Mouse (Mus musculus) embryonic facial prominence, embryonic 15.5 days (tissue): ENCODE data around the gene Chga. TPM values are rescaled to one million over a fixed set of nuclear protein-coding genes. Genes with fewer than 3 reads are reported as not detected.

Experiments
- ATAC-seq: fragments of 200-750 bp; cut with Nextera tagmentation; 2 replicates; pipeline ENCODE4 v1.8.0; 2017; ENCODE audit warnings: low read depth, moderate TSS enrichment; ENCODE audit not compliant: insufficient number of reproducible peaks, low FRiP score, low TSS enrichment
- H3K27ac ChIP-seq: fragments of 300-500 bp; sonication (generic); replicated peaks from 2 replicates; pipeline ENCODE4 v1.5.1; 2015; ENCODE audit warnings: mild to moderate bottlenecking, inconsistent platforms
- H3K27me3 ChIP-seq: fragments of 300-500 bp; sonication (generic); 2 replicates; pipeline ENCODE4 v1.6.1; 2015; ENCODE audit warnings: inconsistent platforms
- H3K36me3 ChIP-seq: fragments of 300-500 bp; sonication (generic); 2 replicates; pipeline ENCODE4 v1.6.1; 2015; ENCODE audit warnings: mild to moderate bottlenecking, inconsistent platforms
- H3K4me1 ChIP-seq: fragments of 300-500 bp; sonication (generic); 2 replicates; pipeline ENCODE4 v1.6.1; 2015; ENCODE audit warnings: inconsistent platforms
- H3K4me2 ChIP-seq: fragments of 300-500 bp; sonication (generic); replicated peaks from 2 replicates; pipeline ENCODE4 v1.6.1; 2015; ENCODE audit warnings: mild to moderate bottlenecking, inconsistent platforms
- H3K4me3 ChIP-seq: fragments of 300-500 bp; sonication (generic); replicated peaks from 2 replicates; pipeline ENCODE4 v1.5.1; 2015; ENCODE audit warnings: mild to moderate bottlenecking, inconsistent platforms
- H3K9ac ChIP-seq: fragments of 300-500 bp; sonication (generic); 2 replicates; pipeline ENCODE4 v1.6.1; 2015; ENCODE audit warnings: inconsistent platforms
- H3K9me3 ChIP-seq: fragments of 300-500 bp; sonication (generic); replicated peaks from 2 replicates; pipeline ENCODE4 v1.6.1; 2016; ENCODE audit warnings: inconsistent platforms
- WGBS: fragments of 180-500 bp; shearing (Covaris S2); methylation state at CpG from one replicate; pipeline ENCODE4 v1.1.7; 2015; 5-methylcytosine and 5-hydroxymethylcytosine counted together
- polyA plus RNA-seq: library from polyadenylated mRNA; unstranded; fragments of >200 nt; fragmentation: Nextera tagmentation; extraction: Ambion mirVana; gene quantifications from 2 replicates; pipeline ENCODE4 v1.2.1, GENCODE M21; 2015

Gene Chga
- polyA plus RNA-seq, 1 experiment from 2014 or later = 8.8 TPM

DNA sequence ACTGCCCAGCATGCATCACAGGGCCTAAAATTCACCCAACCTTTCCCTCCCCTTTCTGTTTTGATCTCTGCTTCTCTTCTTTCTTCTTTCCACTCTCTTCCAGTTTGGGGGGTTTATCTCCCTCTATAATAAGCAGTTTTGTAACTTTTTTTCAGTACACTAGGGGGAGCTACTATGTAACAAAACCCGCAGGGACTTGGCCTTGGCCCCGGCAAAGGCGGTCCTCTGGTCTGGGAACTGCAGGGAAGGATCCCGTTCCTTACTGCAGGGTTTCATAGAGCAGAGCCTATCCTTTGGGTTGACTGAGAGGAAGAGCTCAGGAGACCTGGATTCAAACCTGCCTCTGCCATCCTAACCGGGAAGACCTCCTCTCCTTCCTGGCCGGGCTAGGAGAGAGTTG, 30.0 kb upstream of the Chga start:
- WGBS = 23% methylated on average over 6 of the region's 6 CpGs
- no peaks in the 10 kb centered on the region for H3K4me1 ChIP-seq
- no peaks in the 10 kb centered on the region for H3K36me3 ChIP-seq
- no peak overlapping the region for H3K4me3 ChIP-seq
- no peak for ATAC-seq
- H3K27ac ChIP-seq = no peak overlapping the region
- H3K9me3 ChIP-seq = no peaks in the 10 kb centered on the region
- no peak overlapping the region for H3K4me2 ChIP-seq
- H3K9ac ChIP-seq = no peak overlapping the region
- no peaks in the 10 kb centered on the region for H3K27me3 ChIP-seq

DNA sequence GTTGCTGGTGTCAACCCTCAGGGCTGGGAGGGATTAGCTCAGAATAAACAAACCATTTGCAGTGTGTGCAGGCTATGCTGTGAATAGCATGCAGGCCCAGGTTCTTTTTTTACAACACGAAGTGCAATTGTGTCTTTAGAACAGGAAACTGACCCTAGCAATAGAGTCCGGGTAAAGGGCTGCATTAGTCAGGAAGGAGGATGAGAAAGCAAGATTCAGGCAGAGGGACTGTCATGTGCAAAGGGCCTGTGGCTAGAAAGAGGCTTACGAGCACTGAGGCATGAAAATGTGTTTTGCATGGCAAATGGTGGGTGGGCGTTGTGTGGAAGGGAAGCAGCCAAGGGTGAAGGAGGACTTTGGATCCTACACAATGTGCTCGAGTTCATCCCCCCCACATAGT, 26.8 kb upstream of the Chga start:
- H3K9me3 ChIP-seq = no peaks in the 10 kb centered on the region
- 62% methylated on average over 5 of the region's 5 CpGs for WGBS
- H3K27ac ChIP-seq = no peak overlapping the region
- no peaks in the 10 kb centered on the region for H3K27me3 ChIP-seq
- no peak overlapping the region for H3K4me2 ChIP-seq
- H3K9ac ChIP-seq = no peak overlapping the region
- ATAC-seq = no peak
- H3K4me3 ChIP-seq = no peak overlapping the region
- H3K4me1 ChIP-seq = no peaks in the 10 kb centered on the region
- no peaks in the 10 kb centered on the region for H3K36me3 ChIP-seq

DNA sequence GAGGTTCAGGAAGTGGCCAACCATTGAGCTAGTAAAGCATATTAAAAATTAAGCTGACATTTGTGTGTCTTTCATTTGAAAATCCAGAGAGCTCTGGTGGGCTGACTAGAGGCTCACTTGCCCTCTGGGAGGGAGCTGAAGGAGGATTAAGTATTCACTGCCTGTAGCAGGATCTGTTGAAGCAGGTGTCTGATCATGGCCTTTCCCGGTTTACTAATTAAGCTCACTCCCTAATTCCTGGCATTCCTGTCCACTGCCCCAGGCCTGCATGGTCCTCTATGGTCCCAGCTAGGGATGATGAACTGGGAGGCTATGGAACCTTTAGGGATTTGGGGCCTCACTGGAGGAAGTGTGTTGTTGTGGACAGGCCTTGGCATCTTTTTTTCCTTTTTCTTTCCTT, 19.0 kb upstream of the Chga start:
- Histone ChIP-seq H3K4me1 (no peaks in the 10 kb centered on the region), H3K27ac (no peak overlapping the region), H3K27me3 (no peaks in the 10 kb centered on the region), H3K36me3 (no peaks in the 10 kb centered on the region), H3K9me3 (no peaks in the 10 kb centered on the region), H3K4me3 (no peak overlapping the region), H3K4me2 (no peak overlapping the region), H3K9ac (no peak overlapping the region)
- ATAC-seq = no peak
- 40% methylated on average over 1 of the region's 1 CpGs for WGBS

DNA sequence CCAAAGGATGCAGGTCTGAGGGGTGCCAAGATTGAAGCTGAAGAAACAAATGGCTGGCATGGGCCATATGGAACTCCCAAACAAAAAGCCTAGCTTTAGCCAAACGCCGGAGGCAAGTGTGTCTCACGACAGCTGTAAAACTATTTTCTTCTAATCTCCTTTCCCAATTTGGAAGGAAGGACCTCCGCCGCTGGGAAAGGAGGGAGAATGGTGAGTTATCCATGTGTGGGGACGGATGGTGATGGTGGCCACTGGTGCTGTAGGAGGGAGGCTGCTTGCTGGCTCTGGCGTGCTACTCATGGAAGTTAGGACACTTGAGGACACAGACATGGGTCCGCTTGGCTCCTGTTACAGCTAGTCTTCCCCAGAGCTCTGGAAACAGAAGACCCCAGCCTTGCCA, 14.5 kb upstream of the Chga start:
- 74% methylated on average over 8 of the region's 8 CpGs for WGBS
- H3K4me3 ChIP-seq = no peak overlapping the region
- no peaks in the 10 kb centered on the region for H3K9me3 ChIP-seq
- H3K4me2 ChIP-seq = no peak overlapping the region
- no peaks in the 10 kb centered on the region for H3K36me3 ChIP-seq
- no peak for ATAC-seq
- H3K9ac ChIP-seq = no peak overlapping the region
- H3K4me1 ChIP-seq = no peaks in the 10 kb centered on the region
- no peak overlapping the region for H3K27ac ChIP-seq
- no peaks in the 10 kb centered on the region for H3K27me3 ChIP-seq

DNA sequence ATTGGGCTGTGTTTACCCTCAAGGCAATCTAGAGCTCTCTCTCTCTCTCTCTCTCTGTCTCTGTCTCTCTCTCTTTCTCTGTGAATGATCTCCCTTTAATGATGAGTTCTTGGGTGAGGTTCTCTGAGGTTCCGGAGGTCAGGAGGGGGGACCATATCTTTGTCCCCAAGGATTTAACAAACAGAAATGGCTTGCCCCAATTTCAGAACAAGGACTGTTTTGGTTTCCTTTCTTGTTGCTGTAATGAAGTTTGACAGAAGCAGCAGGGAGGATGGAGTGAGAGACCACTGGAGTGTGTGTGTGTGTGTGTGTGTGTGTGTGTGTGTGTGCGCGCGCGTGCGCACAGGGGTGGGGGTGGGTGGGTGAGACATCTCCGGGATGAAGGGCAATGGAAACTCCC, 13.6 kb upstream of the Chga start:
- WGBS = 91% methylated on average over 7 of the region's 7 CpGs
- no peaks in the 10 kb centered on the region for H3K27me3 ChIP-seq
- no peak for ATAC-seq
- H3K4me3 ChIP-seq = no peak overlapping the region
- H3K4me1 ChIP-seq = no peaks in the 10 kb centered on the region
- no peaks in the 10 kb centered on the region for H3K36me3 ChIP-seq
- H3K4me2 ChIP-seq = no peak overlapping the region
- H3K9ac ChIP-seq = no peak overlapping the region
- no peak overlapping the region for H3K27ac ChIP-seq
- no peaks in the 10 kb centered on the region for H3K9me3 ChIP-seq

DNA sequence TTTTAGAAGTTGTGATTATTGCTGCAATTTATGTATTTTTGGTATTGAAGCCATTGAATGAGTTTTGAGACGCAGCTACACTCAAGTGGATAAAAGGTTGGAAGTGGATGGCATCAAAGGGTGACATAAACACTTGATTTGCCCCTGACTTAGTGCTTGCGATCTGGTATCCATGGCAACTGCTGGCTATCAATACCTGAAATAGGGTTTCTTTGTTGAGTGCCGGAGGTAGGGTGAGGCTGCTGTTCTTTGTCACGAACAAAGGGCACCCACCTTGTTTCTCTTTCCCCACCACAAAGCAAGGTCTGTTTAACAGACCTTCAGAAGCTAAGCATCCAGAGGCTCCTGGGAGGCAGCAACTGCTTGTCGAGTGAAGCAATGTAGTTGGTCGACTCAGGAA, 9.6 kb upstream of the Chga start:
- H3K27ac ChIP-seq = no peak overlapping the region
- WGBS = 67% methylated on average over 6 of the region's 6 CpGs
- H3K36me3 ChIP-seq = no peaks in the 10 kb centered on the region
- H3K4me3 ChIP-seq = no peak overlapping the region
- H3K9me3 ChIP-seq = no peaks in the 10 kb centered on the region
- H3K9ac ChIP-seq = no peak overlapping the region
- no peak overlapping the region for H3K4me2 ChIP-seq
- no peak for ATAC-seq
- H3K27me3 ChIP-seq = no peaks in the 10 kb centered on the region
- no peaks in the 10 kb centered on the region for H3K4me1 ChIP-seq

DNA sequence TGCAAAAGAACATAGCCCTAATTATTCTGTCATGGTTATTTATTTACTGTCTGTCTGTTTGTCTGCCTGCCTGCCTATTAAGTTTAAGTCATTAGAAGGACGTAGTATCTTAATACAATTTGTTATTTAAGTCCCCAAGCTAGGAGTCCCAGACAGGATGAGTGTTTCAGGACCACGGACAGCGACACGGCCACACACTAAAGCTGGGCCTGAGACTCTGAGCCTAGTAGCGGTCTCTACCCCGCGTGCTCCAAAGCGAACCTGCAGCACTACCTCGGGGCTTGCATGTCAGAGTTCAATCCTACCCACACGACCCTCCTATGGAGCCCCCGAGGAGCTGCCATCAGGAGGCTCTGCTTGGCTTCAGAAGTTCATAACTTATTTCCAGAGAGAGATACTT, 4.2 kb upstream of the Chga start:
- H3K9ac ChIP-seq = no peak overlapping the region
- peaks cover 26% of the 10 kb centered on the region for H3K27me3 ChIP-seq
- peaks cover 12% of the 10 kb centered on the region for H3K4me1 ChIP-seq
- no peak overlapping the region for H3K4me2 ChIP-seq
- WGBS = 2% methylated on average over 11 of the region's 11 CpGs
- no peaks in the 10 kb centered on the region for H3K36me3 ChIP-seq
- H3K27ac ChIP-seq = no peak overlapping the region
- H3K9me3 ChIP-seq = no peaks in the 10 kb centered on the region
- ATAC-seq = no peak; the same call in 1 of the 2 replicates
- no peak overlapping the region for H3K4me3 ChIP-seq

DNA sequence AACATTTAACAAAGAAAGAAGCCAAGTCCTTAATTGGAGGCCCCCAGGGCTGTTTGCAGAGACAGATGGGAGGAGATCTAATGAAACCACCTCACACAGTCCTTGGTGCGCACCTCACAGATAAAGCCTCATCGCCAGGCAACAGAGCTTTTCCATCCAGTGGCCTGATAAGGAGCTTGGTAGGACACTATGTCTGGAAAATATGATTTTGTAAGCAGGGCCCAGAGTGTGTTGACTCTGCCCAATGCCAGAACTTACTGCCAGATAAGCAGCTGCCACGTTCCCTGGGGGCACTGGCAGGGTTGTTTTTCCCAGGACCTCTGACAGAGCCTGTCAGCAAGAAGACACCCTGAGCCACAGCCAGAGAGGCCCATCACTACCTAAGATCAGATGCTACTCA, 3.6 kb upstream of the Chga start:
- H3K9me3 ChIP-seq = no peaks in the 10 kb centered on the region
- H3K4me1 ChIP-seq = peaks cover 12% of the 10 kb centered on the region
- H3K27me3 ChIP-seq = peaks cover 33% of the 10 kb centered on the region
- no peak overlapping the region for H3K4me3 ChIP-seq
- ATAC-seq = no peak
- H3K36me3 ChIP-seq = no peaks in the 10 kb centered on the region
- H3K4me2 ChIP-seq = no peak overlapping the region
- H3K9ac ChIP-seq = no peak overlapping the region
- WGBS = 74% methylated on average over 3 of the region's 3 CpGs
- H3K27ac ChIP-seq = no peak overlapping the region

DNA sequence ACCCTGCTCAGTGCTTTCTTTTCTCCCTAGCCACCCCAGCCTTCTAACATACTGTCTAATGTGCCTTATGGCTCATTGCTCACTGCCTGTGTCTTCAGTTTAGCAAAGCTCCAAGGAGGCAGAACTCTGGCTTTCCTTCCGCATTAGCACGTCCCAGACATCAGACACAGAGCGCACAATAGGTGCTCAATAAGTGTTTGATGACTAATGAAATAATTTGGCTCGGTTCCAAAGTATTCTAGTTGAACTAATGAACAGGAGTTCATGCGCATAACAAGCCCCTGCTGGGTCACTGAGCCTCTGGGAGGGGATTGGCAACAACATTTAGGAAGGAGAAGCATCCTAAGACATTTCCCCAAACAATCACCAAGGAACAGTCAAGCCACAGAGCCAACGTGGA, 2.8 kb upstream of the Chga start:
- peaks cover 12% of the 10 kb centered on the region for H3K4me1 ChIP-seq
- H3K4me2 ChIP-seq = no peak overlapping the region
- 69% methylated on average over 6 of the region's 6 CpGs for WGBS
- H3K27me3 ChIP-seq = peaks cover 33% of the 10 kb centered on the region
- H3K9me3 ChIP-seq = no peaks in the 10 kb centered on the region
- no peak overlapping the region for H3K27ac ChIP-seq
- ATAC-seq = no peak
- no peak overlapping the region for H3K4me3 ChIP-seq
- H3K36me3 ChIP-seq = no peaks in the 10 kb centered on the region
- H3K9ac ChIP-seq = no peak overlapping the region

DNA sequence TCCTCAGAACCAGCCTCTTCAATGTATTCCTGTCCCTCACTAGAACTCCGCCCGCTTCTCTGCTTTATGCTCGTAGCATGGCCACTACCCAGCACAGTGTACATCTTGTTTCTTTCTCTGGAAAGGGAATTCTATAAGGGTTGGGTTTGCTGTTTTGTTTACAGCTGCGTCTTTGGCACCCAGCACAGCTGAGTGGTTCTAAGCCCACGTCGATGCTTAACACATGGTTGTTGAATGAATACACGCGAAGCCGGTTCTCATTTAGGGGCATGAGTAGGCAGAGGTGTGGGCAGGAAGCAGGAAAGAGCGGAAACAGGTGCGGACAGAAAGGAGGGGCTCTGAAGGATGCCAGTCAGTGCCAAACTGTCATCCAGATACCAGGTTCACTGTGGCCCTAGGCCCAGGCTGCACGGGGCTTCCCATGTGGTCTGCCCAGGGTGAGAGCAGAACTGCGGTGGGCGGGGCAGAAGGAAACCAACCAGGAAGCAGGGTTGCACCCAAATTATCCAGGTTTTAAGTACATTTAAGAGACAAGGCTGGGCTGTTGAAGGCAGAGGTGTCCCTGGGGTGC, 979 bp upstream of the Chga start:
- Histone ChIP-seq H3K4me3 (no peak overlapping the region), H3K27ac (no peak overlapping the region), H3K9me3 (no peaks in the 10 kb centered on the region), H3K9ac (no peak overlapping the region), H3K27me3 (peaks cover 33% of the 10 kb centered on the region), H3K36me3 (no peaks in the 10 kb centered on the region), H3K4me2 (no peak overlapping the region), H3K4me1 (peaks cover 12% of the 10 kb centered on the region)
- 72% methylated on average over 14 of the region's 14 CpGs for WGBS
- no peak for ATAC-seq

DNA sequence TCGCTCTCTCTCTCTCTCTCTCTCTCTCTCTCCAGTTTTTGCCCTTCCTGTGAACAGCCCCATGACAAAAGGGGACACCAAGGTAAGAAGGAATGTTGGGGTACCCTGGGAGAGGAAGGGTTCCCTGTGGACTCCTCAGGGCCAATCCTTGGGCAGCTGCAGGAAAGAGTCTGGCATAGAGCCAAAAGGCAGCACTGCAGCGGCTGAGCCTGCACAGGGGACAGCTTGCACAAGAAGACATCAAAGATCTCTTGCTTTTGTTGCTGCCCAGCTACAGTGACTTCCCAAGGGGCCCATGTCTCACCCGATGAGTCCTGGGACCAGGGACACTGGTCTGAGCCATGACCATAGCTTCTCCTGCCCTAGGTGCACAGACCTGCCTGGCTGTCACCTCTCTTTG, 1.1 kb downstream of the Chga start:
- Histone ChIP-seq H3K36me3 (no peaks in the 10 kb centered on the region), H3K9ac (no peak overlapping the region), H3K9me3 (no peaks in the 10 kb centered on the region), H3K4me3 (no peak overlapping the region), H3K4me1 (peaks cover 12% of the 10 kb centered on the region), H3K27me3 (peaks cover 33% of the 10 kb centered on the region), H3K27ac (no peak overlapping the region), H3K4me2 (no peak overlapping the region)
- 77% methylated on average over 3 of the region's 3 CpGs for WGBS
- ATAC-seq = no peak

DNA sequence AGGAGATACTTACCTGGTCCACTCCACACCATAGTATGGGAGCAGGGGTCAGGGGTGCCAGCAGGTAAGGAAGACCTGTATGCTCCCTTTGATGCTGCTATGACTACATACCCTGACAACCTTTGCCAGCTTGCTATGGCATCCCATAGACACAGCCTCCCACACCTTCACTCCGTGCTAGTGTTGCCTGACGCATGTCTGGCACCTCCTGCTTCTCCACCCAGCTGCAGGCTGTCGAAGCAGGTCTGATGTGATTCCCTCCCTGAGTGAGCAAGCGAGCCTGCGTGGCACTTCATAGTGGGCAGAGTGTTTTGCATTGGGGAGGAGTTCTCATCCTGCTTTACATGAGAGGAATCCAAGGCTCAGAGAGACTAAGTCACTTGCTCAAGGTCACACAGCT, 2.6 kb downstream of the Chga start:
- H3K4me2 ChIP-seq = no peak overlapping the region
- no peak overlapping the region for H3K27ac ChIP-seq
- peaks cover 12% of the 10 kb centered on the region for H3K4me1 ChIP-seq
- 85% methylated on average over 5 of the region's 5 CpGs for WGBS
- no peak overlapping the region for H3K4me3 ChIP-seq
- no peaks in the 10 kb centered on the region for H3K36me3 ChIP-seq
- H3K27me3 ChIP-seq = peaks cover 33% of the 10 kb centered on the region
- no peaks in the 10 kb centered on the region for H3K9me3 ChIP-seq
- no peak for ATAC-seq
- H3K9ac ChIP-seq = no peak overlapping the region
